ENCODE assay signal across 9 mouse cellular contexts in genomic region chr11:101589444-101589843, GRCm38 (mm10). TPM values are rescaled to one million over a fixed set of nuclear protein-coding genes. Genes with fewer than 3 reads are reported as not detected.
DNase-seq lines count a peak whose midpoint lies in the region; ATAC-seq and TF ChIP-seq lines count a peak whose summit lies in the region.
"Had no signal": no experiment of that assay in that cellular context is flagged by ENCODE, and none has a peak within 500 bp of the region (broad histone marks: within the 10 kb centered on the region; RNA-seq: fewer than 3 reads in every experiment).

No protein-coding gene starts in this region.

- no peak overlapping the region for H3K9ac ChIP-seq in neural tube, embryonic 15.5 days (replicated peaks)

- CTCF ChIA-PET in Patski (lab: Charles Lee): interaction anchor here (0.8 kb wide), 1 partner anchor 11 kb away, joined by 3 read pairs; no protein-coding TSS in a partner anchor

- in situ Hi-C loops in Patski (cut with MboI; ENCODE audit: low pct_unique_long_range_greater_than_20kb): no loop called here

- no peak overlapping the region for H3K4me2 ChIP-seq in neural tube, embryonic 15.5 days

- H3K27me3 ChIP-seq in neural tube, embryonic 15.5 days (replicated peaks): no peaks in the 10 kb centered on the region
- H3K27me3 ChIP-seq in Patski: no peaks in the 10 kb centered on the region

- H3K27ac ChIP-seq in neural tube, embryonic 15.5 days (replicated peaks): no peak overlapping the region

- ATAC-seq in neural tube, embryonic 15.5 days (ENCODE audit: low FRiP score): no peak
- no peak for ATAC-seq in Patski
- peak; percentile 60 for ATAC-seq in inflammation-experienced regulatory T-cells, adult 6 months
- peak; percentile 85 for ATAC-seq in neutrophil, adult 5-6 weeks (ENCODE audit: extremely low read depth, insufficient number of reproducible peaks, low FRiP score, poor library complexity, severe bottlenecking)
- ATAC-seq in frontal cortex, adult (ENCODE audit: low TSS enrichment): no peak

- peaks cover 18% of the 10 kb centered on the region for H3K36me3 ChIP-seq in neural tube, embryonic 15.5 days

- no peak overlapping the region for H3K4me3 ChIP-seq in neural tube, embryonic 15.5 days (replicated peaks)

- POLR2A ChIA-PET in Patski (lab: Charles Lee): no interaction called here

- no peaks in the 10 kb centered on the region for H3K9me3 ChIP-seq in neural tube, embryonic 15.5 days (replicated peaks)

- no peaks in the 10 kb centered on the region for H3K4me1 ChIP-seq in neural tube, embryonic 15.5 days

- DNase-seq in neural tube, embryonic 10.5 days (ENCODE audit: extremely low spot score, low spot score): peak; percentile 45
- DNase-seq in Patski (ENCODE audit: low read depth, low spot score) (no peak), liver (peak; percentile 71)
- peak; percentile 51 to 71 for DNase-seq in cerebellum, postnatal 25 days

- WGBS in neural tube, embryonic 15.5 days: 30% methylated on average over 5 of the region's 5 CpGs

- TF ChIP-seq CTCF in Patski (IDR thresholded peaks at IDR 0.05): peak; percentile 88

RNA-seq across cellular contexts. Expression of gene Tmem106a, which starts 7.4 kb away (rescaled TPM):
- polyA plus RNA-seq in neural tube, embryonic 15.5 days (2015; fragmentation: Nextera tagmentation; extraction: Ambion mirVana): 4.4 and 5.9 TPM in 2 replicates
- polyA plus RNA-seq in Patski (2021): 12.5 TPM
- 10 to 100 TPM; 15.6 to 19.0 (median 16.8) TPM for polyA plus RNA-seq in inflammation-experienced regulatory T-cells, adult 6 months (2017; shearing (Covaris generic))
- total RNA-seq in neutrophil, adult 5-6 weeks (2017): 6.9 and 7.2 TPM in 2 replicates

RNA-seq across cellular contexts. Expression of gene Gm11634, which starts 9.6 kb away (rescaled TPM):
- polyA plus RNA-seq in neural tube, embryonic 15.5 days (2015; fragmentation: Nextera tagmentation; extraction: Ambion mirVana): not detected in 2 replicates
- polyA plus RNA-seq in Patski (2021): not detected
- under 1 TPM in 2 of 3 experiments, not detected in 1; 0.49 to 0.62 TPM for polyA plus RNA-seq in inflammation-experienced regulatory T-cells, adult 6 months (2017; shearing (Covaris generic))
- total RNA-seq in neutrophil, adult 5-6 weeks (2017): not detected in 2 replicates
- total RNA-seq: gastrocnemius, postnatal 4 days had no signal

RNA-seq across cellular contexts. Expression of gene Nbr1, which starts 37.5 kb away (rescaled TPM):
- 78.7 and 80.3 TPM in 2 replicates for polyA plus RNA-seq in neural tube, embryonic 15.5 days (2015; fragmentation: Nextera tagmentation; extraction: Ambion mirVana)
- polyA plus RNA-seq in Patski (2021): 120 TPM
- 10 to 100 TPM; 53.2 to 76.6 (median 56.5) TPM for polyA plus RNA-seq in inflammation-experienced regulatory T-cells, adult 6 months (2017; shearing (Covaris generic))
- 166 and 171 TPM in 2 replicates for total RNA-seq in neutrophil, adult 5-6 weeks (2017)

RNA-seq across cellular contexts. Expression of gene Rdm1, which starts 37.6 kb away (rescaled TPM):
- 14.1 and 19.8 TPM in 2 replicates for polyA plus RNA-seq in neural tube, embryonic 15.5 days (2015; fragmentation: Nextera tagmentation; extraction: Ambion mirVana)
- 18.0 TPM for polyA plus RNA-seq in Patski (2021)
- 10 to 100 TPM; 74.3 to 80.3 (median 78.1) TPM for polyA plus RNA-seq in inflammation-experienced regulatory T-cells, adult 6 months (2017; shearing (Covaris generic))
- total RNA-seq in neutrophil, adult 5-6 weeks (2017): 20.4 and 31.3 TPM in 2 replicates

RNA-seq across cellular contexts. Expression of gene Brca1, which starts 37.7 kb away (rescaled TPM):
- polyA plus RNA-seq in neural tube, embryonic 15.5 days (2015; fragmentation: Nextera tagmentation; extraction: Ambion mirVana): 1.4 and 4.1 TPM in 2 replicates
- polyA plus RNA-seq in Patski (2021): 9.4 TPM
- 10 to 100 TPM in 1 of 3 experiments, 1 to 10 TPM in 2; 2.8 to 13.3 (median 3.8) TPM for polyA plus RNA-seq in inflammation-experienced regulatory T-cells, adult 6 months (2017; shearing (Covaris generic))
- total RNA-seq in neutrophil, adult 5-6 weeks (2017): 4.8 and 5.6 TPM in 2 replicates

Comparison
In these comparisons a context has a peak if more than half of its experiments do, and no peak if none do; other contexts are left out.
1. ATAC-seq: peak in inflammation-experienced regulatory T-cells, adult 6 months (single experiment) and neutrophil, adult 5-6 weeks (single experiment); none in neural tube, embryonic 15.5 days (single experiment), Patski (single experiment) and frontal cortex, adult (single experiment).